Mouse (Mus musculus): ENCODE results near the gene Nudt13. TPM values are rescaled to one million over a fixed set of nuclear protein-coding genes. Genes with fewer than 3 reads are reported as not detected.
A peak's percentile ranks its signal among the peaks of the same experiment; 100 is the strongest.

Nudt13 gene
- total and polyA plus RNA-seq, 3 experiments, result 10.9 to 14.8 (median 11.4) TPM

GRCm38 (mm10) chr14:20315137-20315536 lies 20.6 kb downstream of the Nudt13 start:
- in situ Hi-C loops (cut with MboI; ENCODE audit: low pct_ligation_motif_present, low pct_unique_long_range_greater_than_20kb, low sequenced_read_pairs), result no loop called here
- no peak for DNase-seq (ENCODE audit: extremely low read depth)
- no peaks in the 10 kb centered on the region for H3K9me3 ChIP-seq (replicated peaks; ENCODE audit: low read length)
- H3K4me2 ChIP-seq (ENCODE audit: insufficient read depth, low read depth, poor library complexity, severe bottlenecking), result no peak overlapping the region
- no peaks in the 10 kb centered on the region for H3K4me1 ChIP-seq (ENCODE audit: control insufficient read depth in 1 of 2, insufficient read depth in 2 of 2)
- no peaks in the 10 kb centered on the region for H3K79me2 ChIP-seq (replicated peaks; ENCODE audit: control insufficient read depth, extremely low read depth, insufficient read depth, poor library complexity, severe bottlenecking)
- dilution Hi-C loops (cut with MboI; ENCODE audit: extremely low pct_ligation_motif_present, extremely low pct_unique_long_range_greater_than_20kb, low sequenced_read_pairs), result no loop called here
- H3K27ac ChIP-seq (ENCODE audit: insufficient read depth, low read depth), result no peak overlapping the region
- no peaks in the 10 kb centered on the region for H3K27me3 ChIP-seq (replicated peaks)
- no peak for TF ChIP-seq NELFE (IDR thresholded peaks at IDR 0.05; ENCODE audit: low read depth, low read length)
- no peak for TF ChIP-seq MEF2A (IDR thresholded peaks at IDR 0.05; ENCODE audit: borderline replicate concordance, low read depth, low read length)
- no peak for TF ChIP-seq EP300 (IDR thresholded peaks at IDR 0.05; ENCODE audit: low read length)
- TF ChIP-seq RAD21 (IDR thresholded peaks at IDR 0.05; ENCODE audit: low read depth, low read length), result no peak
- TF ChIP-seq POLR2AphosphoS2 (IDR thresholded peaks at IDR 0.05; ENCODE audit: low read depth, low read length), result no peak
- no peak for TF ChIP-seq MAZ (IDR thresholded peaks at IDR 0.05; ENCODE audit: low read depth, low read length)
- TF ChIP-seq SIN3A (IDR thresholded peaks at IDR 0.05; ENCODE audit: low read length), result no peak
- no peak for TF ChIP-seq ZNF384 (IDR thresholded peaks at IDR 0.05; ENCODE audit: low read depth, low read length)
- TF ChIP-seq TBP (conservative IDR thresholded peaks at IDR 0.05; ENCODE audit: low read depth, low read length), result no peak
- H3K9ac ChIP-seq (ENCODE audit: insufficient read depth, low read depth), result no peak overlapping the region
- peaks cover 31 to 81% of the 10 kb centered on the region in 2 experiments for H3K36me3 ChIP-seq (replicated peaks in 1 of 2; ENCODE audit: control insufficient read depth in 1 of 2, insufficient read depth in 1 of 2, low read length in 1 of 2)
- no peak overlapping the region for H3K4me3 ChIP-seq (replicated peaks in 1 of 3; ENCODE audit: low read depth in 2 of 3, low read length in 2 of 3, poor library complexity in 1 of 3)

GRCm38 (mm10) chr14:20319420-20319819 lies 24.9 kb downstream of the Nudt13 start:
- Histone ChIP-seq H3K9ac (ENCODE audit: insufficient read depth, low read depth) (no peak overlapping the region), H3K4me1 (ENCODE audit: control insufficient read depth in 1 of 2, insufficient read depth in 2 of 2) (no peaks in the 10 kb centered on the region), H3K27me3 (replicated peaks) (no peaks in the 10 kb centered on the region), H3K4me3 (replicated peaks in 1 of 3; ENCODE audit: low read depth in 2 of 3, low read length in 2 of 3, poor library complexity in 1 of 3) (no peak overlapping the region), H3K27ac (ENCODE audit: insufficient read depth, low read depth) (no peak overlapping the region), H3K79me2 (replicated peaks; ENCODE audit: control insufficient read depth, extremely low read depth, insufficient read depth, poor library complexity, severe bottlenecking) (no peaks in the 10 kb centered on the region), H3K36me3 (replicated peaks in 1 of 2; ENCODE audit: control insufficient read depth in 1 of 2, insufficient read depth in 1 of 2, low read length in 1 of 2) (peaks cover 31 to 84% of the 10 kb centered on the region in 2 experiments), H3K4me2 (ENCODE audit: insufficient read depth, low read depth, poor library complexity, severe bottlenecking) (no peak overlapping the region), H3K9me3 (replicated peaks; ENCODE audit: low read length) (no peaks in the 10 kb centered on the region)
- no peak for DNase-seq (ENCODE audit: extremely low read depth)
- TF ChIP-seq ELF1 (IDR thresholded peaks at IDR 0.05; ENCODE audit: low read depth, low read length), result no peak
- no peak for TF ChIP-seq SIN3A (IDR thresholded peaks at IDR 0.05; ENCODE audit: low read length)
- peak; percentile 32 for TF ChIP-seq RAD21 (IDR thresholded peaks at IDR 0.05; ENCODE audit: low read depth, low read length)
- 0 out of 2 replicates have a peak, but pooled peaks have one; percentile 14 for TF ChIP-seq MAZ (IDR thresholded peaks at IDR 0.05; ENCODE audit: low read depth, low read length)
- TF ChIP-seq HCFC1 (IDR thresholded peaks at IDR 0.05; ENCODE audit: low read depth, low read length), result no peak
- no peak for TF ChIP-seq POLR2AphosphoS2 (IDR thresholded peaks at IDR 0.05; ENCODE audit: low read depth, low read length)
- no peak for TF ChIP-seq ZKSCAN1 (IDR thresholded peaks at IDR 0.05; ENCODE audit: borderline replicate concordance, low read depth, low read length)
- peak; percentile 55 to 63 for TF ChIP-seq CTCF (conservative IDR thresholded peaks at IDR 0.05 in 1 of 2, IDR thresholded peaks at IDR 0.05 in 1 of 2; ENCODE audit: low read depth in 2 of 2, low read length in 2 of 2)
- no peak for TF ChIP-seq MEF2A (IDR thresholded peaks at IDR 0.05; ENCODE audit: borderline replicate concordance, low read depth, low read length)
- peak; percentile 39 for TF ChIP-seq SMC3 (IDR thresholded peaks at IDR 0.05; ENCODE audit: low read depth, low read length)
- TF ChIP-seq TBP (conservative IDR thresholded peaks at IDR 0.05; ENCODE audit: low read depth, low read length), result no peak
- no peak for TF ChIP-seq MAX (IDR thresholded peaks at IDR 0.05; ENCODE audit: low read length)
- in situ Hi-C loops (cut with MboI; ENCODE audit: low pct_ligation_motif_present, low pct_unique_long_range_greater_than_20kb, low sequenced_read_pairs) (no loop called here), dilution Hi-C loops (cut with MboI; ENCODE audit: extremely low pct_ligation_motif_present, extremely low pct_unique_long_range_greater_than_20kb, low sequenced_read_pairs) (no loop called here)

Data from CH12.LX (cell line).